Mouse (Mus musculus) embryonic fibroblast, embryonic 13.5 days (primary cell): ENCODE data around the gene Pcsk1n.

Experiments used
- CTCF ChIP-seq: IDR thresholded peaks from 2 replicates; pipeline ENCODE4 v1.5.1; 2011; ENCODE audit warnings: mild to moderate bottlenecking, control low read depth, low read length, moderate library complexity, borderline replicate concordance; ENCODE audit not compliant: insufficient read depth
- POLR2A ChIP-seq: IDR thresholded peaks from 2 replicates; pipeline ENCODE4 v1.6.1; 2011; ENCODE audit warnings: low read depth, mild to moderate bottlenecking, control low read depth, low read length, moderate library complexity

DNA sequence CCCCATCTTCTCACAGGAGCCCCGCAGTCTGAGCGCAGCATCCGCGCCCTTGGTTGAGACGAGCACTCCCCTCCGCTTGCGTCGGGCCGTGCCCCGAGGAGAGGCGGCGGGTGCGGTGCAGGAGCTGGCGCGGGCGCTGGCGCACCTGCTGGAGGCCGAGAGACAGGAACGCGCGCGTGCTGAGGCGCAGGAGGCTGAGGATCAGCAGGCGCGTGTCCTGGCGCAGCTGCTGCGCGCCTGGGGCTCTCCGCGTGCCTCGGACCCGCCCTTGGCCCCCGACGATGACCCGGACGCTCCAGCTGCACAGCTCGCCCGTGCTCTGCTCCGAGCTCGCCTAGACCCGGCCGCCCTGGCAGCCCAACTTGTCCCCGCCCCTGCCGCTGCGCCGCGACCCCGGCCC, 2.4 kb downstream of the Pcsk1n start:
- no peak for TF ChIP-seq POLR2A
- no peak for TF ChIP-seq CTCF
